Mouse (Mus musculus) heart, adult 2 months (tissue): ENCODE measurements around the gene Cdc25a.

ENCODE experiments used
- CTCF ChIP-seq: fragments of 200-600 bp; IDR thresholded peaks from 2 replicates; pipeline ENCODE4 v1.8.1; 2022; ENCODE audit warnings: antibody characterized with exemption, mild to moderate bottlenecking, moderate library complexity
- POLR2A ChIP-seq: fragments of 200-500 bp; IDR thresholded peaks from 2 replicates; pipeline ENCODE4 v1.6.1; 2011; ENCODE audit warnings: mild to moderate bottlenecking, low read depth, low read length, control low read depth; ENCODE audit not compliant: insufficient read depth

GRCm38 (mm10) chr9:109909102-109909501, 33.7 kb downstream of the Cdc25a start:
- TF ChIP-seq POLR2A (no peak), CTCF (no peak)
